ENCODE assay signal across 8 mouse cellular contexts in genomic region chr11:6292988-6293349, GRCm38 (mm10). TPM values are rescaled to one million over a fixed set of nuclear protein-coding genes. Genes with fewer than 3 reads are reported as not detected.
DNase-seq lines count a peak whose midpoint lies in the region; ATAC-seq and TF ChIP-seq lines count a peak whose summit lies in the region.

No protein-coding gene starts in this region.

- H3K36me3 ChIP-seq in kidney, adult 2 months (ENCODE audit: control insufficient read depth, insufficient read depth, low read length): peaks cover 2% of the 10 kb centered on the region
- H3K36me3 ChIP-seq in embryonic facial prominence, embryonic 12.5 days: peaks cover 12% of the 10 kb centered on the region
- peaks cover 11% of the 10 kb centered on the region for H3K36me3 ChIP-seq in hindbrain, postnatal 0 days (ENCODE audit: insufficient read depth, low read length)
- H3K36me3 ChIP-seq in midbrain, embryonic 15.5 days (replicated peaks): peaks cover 7% of the 10 kb centered on the region

- WGBS in kidney, adult 2 months: 62% methylated on average over 4 of the region's 4 CpGs
- 91% methylated on average over 4 of the region's 4 CpGs for WGBS in embryonic facial prominence, embryonic 12.5 days
- 92% methylated on average over 4 of the region's 4 CpGs for WGBS in hindbrain, postnatal 0 days
- WGBS in midbrain, embryonic 15.5 days: 91% methylated on average over 4 of the region's 4 CpGs

- H3K27ac ChIP-seq in kidney, adult 2 months (ENCODE audit: insufficient read depth, low read depth, low read length): peak overlapping the region; percentile 97
- H3K27ac ChIP-seq in embryonic facial prominence, embryonic 12.5 days: no peak overlapping the region
- H3K27ac ChIP-seq in hindbrain, postnatal 0 days: peak overlapping the region; percentile 96
- H3K27ac ChIP-seq in midbrain, embryonic 15.5 days: peak overlapping the region; percentile 96

- H3K9me3 ChIP-seq in embryonic facial prominence, embryonic 12.5 days: no peaks in the 10 kb centered on the region
- H3K9me3 ChIP-seq in hindbrain, postnatal 0 days (ENCODE audit: low read length): no peaks in the 10 kb centered on the region
- no peaks in the 10 kb centered on the region for H3K9me3 ChIP-seq in midbrain, embryonic 15.5 days

- ATAC-seq in embryonic facial prominence, embryonic 12.5 days (ENCODE audit: insufficient number of reproducible peaks, insufficient read depth, low FRiP score, low TSS enrichment): no peak
- no peak for ATAC-seq in hindbrain, postnatal 0 days
- ATAC-seq in midbrain, embryonic 15.5 days (replicated peaks): no peak

- no peak for DNase-seq in kidney, adult 2 months
- DNase-seq in kidney, adult 9 months: no peak
- DNase-seq in hindbrain, postnatal 0 days (ENCODE audit: low spot score): no peak
- DNase-seq in layer of hippocampus, adult 8-10 months (ENCODE audit: low spot score in 2 of 2): no peak
- no peak for DNase-seq in layer of hippocampus, adult 9-10 months (ENCODE audit: low spot score)
- DNase-seq in layer of hippocampus, postnatal 36 days: no peak

- no peaks in the 10 kb centered on the region for H3K27me3 ChIP-seq in kidney, adult 2 months (replicated peaks; ENCODE audit: control insufficient read depth, insufficient read depth, low read length)
- no peaks in the 10 kb centered on the region for H3K27me3 ChIP-seq in embryonic facial prominence, embryonic 12.5 days
- H3K27me3 ChIP-seq in hindbrain, postnatal 0 days (ENCODE audit: insufficient read depth, low read length): no peaks in the 10 kb centered on the region
- H3K27me3 ChIP-seq in midbrain, embryonic 15.5 days (replicated peaks): no peaks in the 10 kb centered on the region

- peak overlapping the region; percentile 74 for H3K4me3 ChIP-seq in kidney, adult 2 months (ENCODE audit: insufficient read depth, low read depth, low read length)
- H3K4me3 ChIP-seq in embryonic facial prominence, embryonic 12.5 days: peak overlapping the region; percentile 63; the same call in 1 of the 2 replicates
- peak overlapping the region; percentile 71; the same call in 1 of the 2 replicates for H3K4me3 ChIP-seq in hindbrain, postnatal 0 days (ENCODE audit: low read length)
- peak overlapping the region; percentile 96 for H3K4me3 ChIP-seq in midbrain, embryonic 15.5 days

- no peak overlapping the region for H3K9ac ChIP-seq in embryonic facial prominence, embryonic 12.5 days
- H3K9ac ChIP-seq in hindbrain, postnatal 0 days (replicated peaks; ENCODE audit: low read length): no peak overlapping the region
- no peak overlapping the region for H3K9ac ChIP-seq in midbrain, embryonic 15.5 days

- H3K4me1 ChIP-seq in kidney, adult 2 months (ENCODE audit: control insufficient read depth, insufficient read depth, low read length): peaks cover 11% of the 10 kb centered on the region
- H3K4me1 ChIP-seq in embryonic facial prominence, embryonic 12.5 days: peaks cover 8% of the 10 kb centered on the region
- peaks cover 7% of the 10 kb centered on the region for H3K4me1 ChIP-seq in hindbrain, postnatal 0 days (ENCODE audit: insufficient read depth, low read length)
- peaks cover 9% of the 10 kb centered on the region; the same call in 1 of the 2 replicates for H3K4me1 ChIP-seq in midbrain, embryonic 15.5 days

- no peak for TF ChIP-seq CTCF in kidney, adult 2 months (conservative IDR thresholded peaks at IDR 0.05; ENCODE audit: insufficient read depth, insufficient read length, low read depth, low read length)
- no peak for TF ChIP-seq CTCF in hindbrain, postnatal 0 days (IDR thresholded peaks at IDR 0.05; ENCODE audit: low read depth)

- TF ChIP-seq POLR2A in kidney, adult 2 months (IDR thresholded peaks at IDR 0.05; ENCODE audit: low read depth, low read length): no peak

- peak overlapping the region; percentile 78 for H3K4me2 ChIP-seq in embryonic facial prominence, embryonic 12.5 days (replicated peaks)
- peak overlapping the region; percentile 74 for H3K4me2 ChIP-seq in hindbrain, postnatal 0 days (ENCODE audit: low read depth, low read length)
- H3K4me2 ChIP-seq in midbrain, embryonic 15.5 days: peak overlapping the region; percentile 81

RNA-seq across cellular contexts. Expression of gene Ogdh, which starts 1.5 kb away (rescaled TPM):
- polyA plus RNA-seq in kidney, adult 2 months (2012; rRNA removed): 382 and 420 TPM in 2 replicates
- polyA plus RNA-seq in embryonic facial prominence, embryonic 12.5 days (2016; fragmentation: Nextera tagmentation; extraction: Ambion mirVana): 96.0 and 99.9 TPM in 2 replicates
- 139 TPM in 2 replicates for total RNA-seq in hindbrain, postnatal 0 days (2014; rRNA removed)
- polyA plus RNA-seq in hindbrain, postnatal 0 days (2015; fragmentation: Nextera tagmentation; extraction: Ambion mirVana): 139 and 151 TPM in 2 replicates
- 118 and 126 TPM in 2 replicates for polyA plus RNA-seq in midbrain, embryonic 15.5 days (2015; fragmentation: Nextera tagmentation; extraction: Ambion mirVana)
- total RNA-seq in layer of hippocampus, adult 8-10 months (2022): 100 to 1,000 TPM; 218 to 238 (median 227) TPM
- total RNA-seq in layer of hippocampus, postnatal 36 days (2021): 100 to 1,000 TPM; 218 to 220 TPM

RNA-seq across cellular contexts. Expression of gene Tmed4, which starts 18.3 kb away (rescaled TPM):
- polyA plus RNA-seq in kidney, adult 2 months (2012; rRNA removed): 220 and 227 TPM in 2 replicates
- polyA plus RNA-seq in embryonic facial prominence, embryonic 12.5 days (2016; fragmentation: Nextera tagmentation; extraction: Ambion mirVana): 114 and 116 TPM in 2 replicates
- 82.0 and 95.4 TPM in 2 replicates for total RNA-seq in hindbrain, postnatal 0 days (2014; rRNA removed)
- 103 and 114 TPM in 2 replicates for polyA plus RNA-seq in hindbrain, postnatal 0 days (2015; fragmentation: Nextera tagmentation; extraction: Ambion mirVana)
- 123 and 128 TPM in 2 replicates for polyA plus RNA-seq in midbrain, embryonic 15.5 days (2015; fragmentation: Nextera tagmentation; extraction: Ambion mirVana)
- 100 to 1,000 TPM in 2 of 4 experiments, 10 to 100 TPM in 2; 96.3 to 107 (median 101) TPM for total RNA-seq in layer of hippocampus, adult 8-10 months (2022)
- total RNA-seq in layer of hippocampus, postnatal 36 days (2021): 100 to 1,000 TPM; 107 TPM

RNA-seq across cellular contexts. Expression of gene Ddx56, which starts 25.4 kb away (rescaled TPM):
- polyA plus RNA-seq in kidney, adult 2 months (2012; rRNA removed): 29.1 and 29.3 TPM in 2 replicates
- 105 and 106 TPM in 2 replicates for polyA plus RNA-seq in embryonic facial prominence, embryonic 12.5 days (2016; fragmentation: Nextera tagmentation; extraction: Ambion mirVana)
- total RNA-seq in hindbrain, postnatal 0 days (2014; rRNA removed): 76.7 and 79.4 TPM in 2 replicates
- 65.6 and 69.0 TPM in 2 replicates for polyA plus RNA-seq in hindbrain, postnatal 0 days (2015; fragmentation: Nextera tagmentation; extraction: Ambion mirVana)
- 71.4 and 72.2 TPM in 2 replicates for polyA plus RNA-seq in midbrain, embryonic 15.5 days (2015; fragmentation: Nextera tagmentation; extraction: Ambion mirVana)
- 10 to 100 TPM; 45.9 to 52.9 (median 47.5) TPM for total RNA-seq in layer of hippocampus, adult 8-10 months (2022)
- 10 to 100 TPM; 43.1 to 44.5 TPM for total RNA-seq in layer of hippocampus, postnatal 36 days (2021)
